Comparison of ENCODE assay signal across 25 mouse cellular contexts in the genomic region with DNA sequence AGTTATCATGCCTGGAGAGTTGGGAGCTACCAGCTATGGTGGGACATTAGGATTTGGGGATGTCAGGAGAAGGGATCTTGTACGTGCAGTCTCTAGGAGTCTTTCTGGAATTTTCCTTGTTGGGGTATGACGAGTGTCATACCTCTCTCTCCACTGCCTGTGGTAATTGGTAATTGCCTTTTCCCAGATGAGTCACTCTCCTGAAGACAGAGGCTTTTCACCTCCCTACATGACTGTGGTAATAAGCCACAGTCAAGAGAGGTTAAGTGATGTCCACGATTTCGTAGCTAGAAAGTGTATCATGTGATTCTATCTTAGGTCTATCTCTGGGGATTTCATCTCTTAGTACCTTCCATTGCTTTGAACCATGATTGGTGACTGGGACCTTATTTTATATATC. TPM values are rescaled to one million over a fixed set of nuclear protein-coding genes. Genes with fewer than 3 reads are reported as not detected.
A peak's percentile ranks its signal among the peaks of the same experiment; 100 is the strongest.
DNase-seq lines count a peak whose midpoint lies in the region; ATAC-seq and TF ChIP-seq lines count a peak whose summit lies in the region.
"Had no signal": no experiment of that assay in that cellular context is flagged by ENCODE, and none has a peak within 500 bp of the region (broad histone marks: within the 10 kb centered on the region; RNA-seq: fewer than 3 reads in every experiment).

No protein-coding gene starts in this region.

- no peak overlapping the region for H3ac ChIP-seq in myocyte (ENCODE audit: control insufficient read depth, insufficient read length)

- H3K4me2 ChIP-seq in lung, postnatal 0 days (replicated peaks; ENCODE audit: low read depth, low read length): peak overlapping the region; percentile 6; the same call in 1 of the 2 replicates
- H3K4me2 ChIP-seq in myocyte (ENCODE audit: low read depth): peak overlapping the region; percentile 32
- H3K4me2 ChIP-seq: embryonic facial prominence, embryonic 13.5 days; embryonic facial prominence, embryonic 15.5 days; forebrain, embryonic 13.5 days; forebrain, embryonic 15.5 days had no signal

- 86% methylated on average over 4 of the region's 4 CpGs for WGBS in lung, postnatal 0 days
- 91% methylated on average over 4 of the region's 4 CpGs for whole genome bisulfite sequencing in forebrain, embryonic 10.5 days

- DNase-seq in lung, postnatal 0 days (ENCODE audit: low spot score): no peak
- no peak for DNase-seq in lung, postnatal 4 days
- DNase-seq in 3T3-L1 (ENCODE audit: low read depth, low spot score) (peak; percentile 87), NIH3T3 (ENCODE audit: low read depth) (peak; percentile 36)
- DNase-seq in cerebellum, adult 11 months: no peak
- DNase-seq in left cerebral cortex, postnatal 14 days (ENCODE audit: low spot score in 2 of 2): no peak
- no peak for DNase-seq in forebrain, embryonic 10.5 days (ENCODE audit: extremely low spot score, low spot score)
- DNase-seq: adrenal gland, adult 2 months; adrenal gland, postnatal 10 days; adrenal gland, postnatal 25 days; cerebellum, adult 11-12 months; cerebellum, adult 2 months; cerebellum, adult 9-10 months; cerebellum, postnatal 25 days; embryo, embryonic 11 days; forebrain, postnatal 0 days had no signal

- H3K36me3 ChIP-seq in lung, postnatal 0 days (ENCODE audit: insufficient read depth, low read length): no peaks in the 10 kb centered on the region; the same call in 1 of the 2 replicates
- no peaks in the 10 kb centered on the region for H3K36me3 ChIP-seq in myocyte (ENCODE audit: control insufficient read depth, insufficient read depth)
- 0 out of 2 replicates have a peak, but pooled peaks cover 4% of the 10 kb centered on the region for H3K36me3 ChIP-seq in forebrain, embryonic 10.5 days (replicated peaks)
- H3K36me3 ChIP-seq: embryonic facial prominence, embryonic 13.5 days; forebrain, embryonic 15.5 days had no signal

- no peak overlapping the region for H3K9ac ChIP-seq in lung, postnatal 0 days (replicated peaks; ENCODE audit: low read depth)
- H3K9ac ChIP-seq: embryonic facial prominence, embryonic 13.5 days; embryonic facial prominence, embryonic 15.5 days; forebrain, embryonic 13.5 days; forebrain, embryonic 15.5 days; forebrain, postnatal 0 days had no signal

- H3K27me3 ChIP-seq in lung, postnatal 0 days (replicated peaks; ENCODE audit: insufficient read depth, low read length): no peaks in the 10 kb centered on the region
- no peaks in the 10 kb centered on the region for H3K27me3 ChIP-seq in myocyte (ENCODE audit: control insufficient read depth, insufficient read depth, insufficient read length)
- no peaks in the 10 kb centered on the region for H3K27me3 ChIP-seq in forebrain, embryonic 10.5 days (ENCODE audit: poor library complexity, severe bottlenecking)
- H3K27me3 ChIP-seq: embryonic facial prominence, embryonic 13.5 days; embryonic facial prominence, embryonic 15.5 days; forebrain, embryonic 13.5 days; forebrain, embryonic 15.5 days had no signal

- no peak for TF ChIP-seq CTCF in lung, postnatal 0 days (IDR thresholded peaks at IDR 0.05)

- no peak for TF ChIP-seq EP300 in lung, postnatal 0 days (IDR thresholded peaks at IDR 0.05)

- no peak for ATAC-seq in lung, postnatal 0 days
- ATAC-seq: activated CD4-positive, CD25-positive, alpha-beta regulatory T cell, adult 4 months; forebrain, embryonic 13.5 days; forebrain, embryonic 15.5 days; forebrain, postnatal 0 days had no signal

- H3K9me3 ChIP-seq in lung, postnatal 0 days (ENCODE audit: low read length): no peaks in the 10 kb centered on the region
- H3K9me3 ChIP-seq in forebrain, embryonic 10.5 days: no peaks in the 10 kb centered on the region
- H3K9me3 ChIP-seq: embryonic facial prominence, embryonic 13.5 days; embryonic facial prominence, embryonic 15.5 days; forebrain, embryonic 13.5 days; forebrain, embryonic 15.5 days had no signal

- H3K4me3 ChIP-seq in lung, postnatal 0 days (ENCODE audit: low read depth, low read length): no peak overlapping the region
- no peak overlapping the region for H3K4me3 ChIP-seq in myocyte
- no peak overlapping the region for H3K4me3 ChIP-seq in forebrain, embryonic 10.5 days
- H3K4me3 ChIP-seq: embryonic facial prominence, embryonic 13.5 days; embryonic facial prominence, embryonic 15.5 days; erythroblast, embryonic 14.5 days; forebrain, embryonic 13.5 days; forebrain, embryonic 15.5 days had no signal

- no peaks in the 10 kb centered on the region for H3K79me2 ChIP-seq in myocyte (ENCODE audit: control insufficient read depth, insufficient read depth)

- TF ChIP-seq POLR2A in myocyte (IDR thresholded peaks at IDR 0.05; ENCODE audit: insufficient read length, low read depth): no peak

- no peaks in the 10 kb centered on the region for H3K4me1 ChIP-seq in lung, postnatal 0 days (ENCODE audit: insufficient read depth, low read depth, low read length)
- peaks cover 33% of the 10 kb centered on the region for H3K4me1 ChIP-seq in forebrain, embryonic 10.5 days

- intact Hi-C loops in left cerebral cortex, postnatal 14 days (cut with DNase I): no loop called here

- H3K27ac ChIP-seq in lung, postnatal 0 days (ENCODE audit: low read length): no peak overlapping the region
- no peak overlapping the region for H3K27ac ChIP-seq in forebrain, embryonic 10.5 days
- H3K27ac ChIP-seq: embryonic facial prominence, embryonic 13.5 days; embryonic facial prominence, embryonic 15.5 days; forebrain, embryonic 13.5 days; forebrain, embryonic 15.5 days had no signal

TF ChIP-seq in myocyte, 11 proteins besides CTCF, POLR2A, EP300 and RAD21:
- TF ChIP-seq REST (IDR thresholded peaks at IDR 0.05; ENCODE audit: insufficient read depth, insufficient read length) (no peak), MYOG (IDR thresholded peaks at IDR 0.05; ENCODE audit: control insufficient read depth in 1 of 3, insufficient read depth in 1 of 3, insufficient read length in 2 of 3, low read depth in 2 of 3) (no peak), MYOD1 (IDR thresholded peaks at IDR 0.05; ENCODE audit: control insufficient read depth in 1 of 3, insufficient read length in 2 of 3, low read depth in 2 of 3) (no peak), POLR2AphosphoS2 (IDR thresholded peaks at IDR 0.05; ENCODE audit: insufficient read length, low read depth) (no peak), USF1 (IDR thresholded peaks at IDR 0.05; ENCODE audit: low read depth) (no peak), TCF3 (IDR thresholded peaks at IDR 0.05; ENCODE audit: insufficient read length, low read depth) (no peak), TCF12 (IDR thresholded peaks at IDR 0.05; ENCODE audit: insufficient read depth, poor library complexity, severe bottlenecking) (no peak), CEBPB (IDR thresholded peaks at IDR 0.05; ENCODE audit: insufficient read depth, poor library complexity, severe bottlenecking) (no peak), E2F4 (IDR thresholded peaks at IDR 0.05; ENCODE audit: insufficient read depth) (no peak), MAX (IDR thresholded peaks at IDR 0.05; ENCODE audit: low read depth) (no peak), SRF (IDR thresholded peaks at IDR 0.05; ENCODE audit: control insufficient read depth, insufficient read length, low read depth) (no peak)

RNA-seq across cellular contexts. Expression of gene Serping1, which starts 2.8 kb away (rescaled TPM):
- polyA plus RNA-seq in lung, postnatal 0 days (2015; fragmentation: Nextera tagmentation; extraction: Ambion mirVana): 269 and 283 TPM in 2 replicates
- 0.62 TPM for polyA plus RNA-seq in myocyte (2012; fragmentation: generic; extraction: Trizol)
- total RNA-seq in left cerebral cortex, postnatal 14 days (2021): 1 to 10 TPM; 5.9 to 6.8 TPM
- 22.7 and 23.2 TPM in 2 replicates for polyA plus RNA-seq in forebrain, embryonic 10.5 days (2016; fragmentation: Nextera tagmentation; extraction: Ambion mirVana)
- total RNA-seq: common myeloid progenitor, adult 5-6 weeks; MEL had no signal
- polyA plus RNA-seq: activated CD4-positive, CD25-positive, alpha-beta regulatory T cell, adult 4 months; erythroblast, embryonic 14.5 days had no signal

RNA-seq across cellular contexts. Expression of gene Ube2l6, which starts 26.2 kb away (rescaled TPM):
- polyA plus RNA-seq in lung, postnatal 0 days (2015; fragmentation: Nextera tagmentation; extraction: Ambion mirVana): 83.7 and 85.6 TPM in 2 replicates
- polyA plus RNA-seq in myocyte (2012; fragmentation: generic; extraction: Trizol): 16.2 TPM
- total RNA-seq in left cerebral cortex, postnatal 14 days (2021): 1 to 10 TPM; 5.1 to 6.0 TPM
- 28.8 and 33.1 TPM in 2 replicates for polyA plus RNA-seq in forebrain, embryonic 10.5 days (2016; fragmentation: Nextera tagmentation; extraction: Ambion mirVana)

RNA-seq across cellular contexts. Expression of gene Gm19426, which starts 29.0 kb away (rescaled TPM):
- polyA plus RNA-seq in lung, postnatal 0 days (2015; fragmentation: Nextera tagmentation; extraction: Ambion mirVana): 5.6 and 6.5 TPM in 2 replicates
- 3.0 TPM for polyA plus RNA-seq in myocyte (2012; fragmentation: generic; extraction: Trizol)
- total RNA-seq in left cerebral cortex, postnatal 14 days (2021): 1 to 10 TPM; 1.6 to 2.0 TPM
- 8.5 and 8.8 TPM in 2 replicates for polyA plus RNA-seq in forebrain, embryonic 10.5 days (2016; fragmentation: Nextera tagmentation; extraction: Ambion mirVana)
- total RNA-seq: common myeloid progenitor, adult 5-6 weeks; MEL had no signal
- polyA plus RNA-seq: activated CD4-positive, CD25-positive, alpha-beta regulatory T cell, adult 4 months had no signal

RNA-seq across cellular contexts. Expression of gene Ypel4, which starts 38.6 kb away (rescaled TPM):
- polyA plus RNA-seq in lung, postnatal 0 days (2015; fragmentation: Nextera tagmentation; extraction: Ambion mirVana): 2.6 and 3.4 TPM in 2 replicates
- polyA plus RNA-seq in myocyte (2012; fragmentation: generic; extraction: Trizol): 1.0 TPM
- 10 to 100 TPM; 40.1 to 41.0 TPM for total RNA-seq in left cerebral cortex, postnatal 14 days (2021)
- polyA plus RNA-seq in forebrain, embryonic 10.5 days (2016; fragmentation: Nextera tagmentation; extraction: Ambion mirVana): 6.4 and 8.2 TPM in 2 replicates
- total RNA-seq: MEL had no signal

RNA-seq across cellular contexts. Expression of gene Clp1, which starts 45.3 kb away (rescaled TPM):
- polyA plus RNA-seq in lung, postnatal 0 days (2015; fragmentation: Nextera tagmentation; extraction: Ambion mirVana): 19.3 and 19.5 TPM in 2 replicates
- polyA plus RNA-seq in myocyte (2012; fragmentation: generic; extraction: Trizol): 7.1 TPM
- total RNA-seq in left cerebral cortex, postnatal 14 days (2021): 1 to 10 TPM; 7.5 to 8.3 TPM
- 53.6 and 56.8 TPM in 2 replicates for polyA plus RNA-seq in forebrain, embryonic 10.5 days (2016; fragmentation: Nextera tagmentation; extraction: Ambion mirVana)

Comparison
In these comparisons a context has a peak if more than half of its experiments do, and no peak if none do; other contexts are left out.
1. DNase-seq: peak in 3T3-L1 (single experiment) and NIH3T3 (single experiment); none in lung, postnatal 0 days (single experiment), lung, postnatal 4 days (0 of 2), cerebellum, adult 11 months (single experiment), left cerebral cortex, postnatal 14 days (0 of 2) and forebrain, embryonic 10.5 days (single experiment).
2. RNA of gene Serping1, which starts 2.8 kb away (polyA plus RNA-seq): 269 to 283 TPM in lung, postnatal 0 days and 22.7 to 23.2 TPM in forebrain, embryonic 10.5 days; 0.62 TPM in myocyte (single experiment); every median in the first group is over 10 times any median in the second.